Mouse (Mus musculus) liver, adult (tissue): ENCODE data around the gene Lmo4.

Source experiments
- GATA4 ChIP-seq: IDR thresholded peaks from 2 replicates; pipeline ENCODE4 v1.6.1; 2014; ENCODE audit warnings: mild to moderate bottlenecking, low read length; ENCODE audit not compliant: insufficient replicate concordance

The Lmo4 gene

DNA sequence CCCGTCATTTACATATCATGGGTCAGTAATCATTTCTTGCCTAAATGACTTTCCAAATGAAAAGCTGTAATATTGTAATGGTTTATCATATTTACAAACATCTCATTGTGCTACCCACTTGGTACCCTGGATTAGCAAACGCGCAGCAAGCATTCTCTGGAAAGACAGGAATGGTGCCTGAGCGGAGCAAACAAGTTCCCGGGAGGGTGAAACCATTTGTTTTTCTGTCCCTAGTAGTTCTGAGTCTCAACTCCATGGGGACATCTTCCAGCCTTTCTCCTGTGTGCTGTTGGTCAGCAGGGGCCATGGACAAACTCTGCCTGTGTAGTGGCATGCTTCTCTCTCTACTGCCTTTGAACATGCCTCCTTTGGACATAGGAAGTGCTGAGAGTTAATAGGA is 64.2 kb downstream of the Lmo4 start:
- TF ChIP-seq GATA4: no peak

DNA sequence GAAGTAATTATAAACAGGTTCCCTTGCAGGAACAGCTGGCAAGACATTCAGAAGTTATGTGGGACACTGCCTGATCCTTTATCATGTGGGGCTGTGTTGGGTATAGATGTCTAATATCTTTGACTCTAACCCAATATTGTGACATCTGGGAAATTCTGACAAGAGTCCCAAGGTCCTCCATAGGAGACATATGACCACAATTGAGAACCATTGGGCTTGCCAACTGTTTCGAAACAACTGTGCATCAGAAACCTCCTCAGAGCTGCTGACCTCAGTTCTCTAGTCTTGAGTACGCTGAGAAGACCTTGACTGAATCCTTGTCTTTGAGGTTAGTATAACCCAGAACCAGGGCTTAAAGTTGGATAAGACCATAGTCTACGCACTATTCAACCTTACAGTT is 66.4 kb downstream of the Lmo4 start:
- no peak for TF ChIP-seq GATA4
